Mouse (Mus musculus) adrenal gland, adult 18-20 months (tissue): ENCODE data around the gene Me1. TPM values are rescaled to one million over a fixed set of nuclear protein-coding genes. Genes with fewer than 3 reads are reported as not detected.

Experiments used
- DNase-seq, 2 experiments: peaks; one replicate each; pipeline ENCODE4 v3.0.0; 2021 to 2022; ENCODE audit warnings: low spot score in 2 of 2
- total RNA-seq, 2 experiments: library from RNA; stranded (reverse); gene quantifications; 1 replicate in 1 of 2; 2 replicates in 1 of 2; pipeline ENCODE4 v1.2.3; 2021

Me1 gene
- total RNA-seq, 2 experiments from 2014 or later, result 1,361 to 1,780 TPM

- no peak for DNase-seq
These were observed 14.4 kb upstream of the Me1 start for GRCm38 (mm10) chr9:86710091-86710634.

- DNase-seq, result no peak
These were observed 13.2 kb upstream of the Me1 start for GRCm38 (mm10) chr9:86708921-86709320.

GRCm38 (mm10) chr9:86707431-86707830 is 11.7 kb upstream of the Me1 start:
- no peak for DNase-seq

- DNase-seq, result no peak
These were observed 6.1 kb upstream of the Me1 start for GRCm38 (mm10) chr9:86701844-86702243.

- no peak for DNase-seq
These were observed 5.5 kb upstream of the Me1 start for GRCm38 (mm10) chr9:86701264-86701663.

- DNase-seq, result peak in 1 of 2 experiments; percentile 74
These were observed 445 bp downstream of the Me1 start for GRCm38 (mm10) chr9:86695199-86695817.

- no peak for DNase-seq
These were observed 1.1 kb downstream of the Me1 start for GRCm38 (mm10) chr9:86694644-86695043.

GRCm38 (mm10) chr9:86693935-86694334 is 1.8 kb downstream of the Me1 start:
- no peak for DNase-seq

GRCm38 (mm10) chr9:86692676-86693075 is 3.1 kb downstream of the Me1 start:
- DNase-seq, result no peak

GRCm38 (mm10) chr9:86692251-86692650 is 3.5 kb downstream of the Me1 start:
- no peak for DNase-seq

- DNase-seq, result no peak
These were observed 4.7 kb downstream of the Me1 start for GRCm38 (mm10) chr9:86691101-86691500.

- no peak for DNase-seq
These were observed 12.0 kb downstream of the Me1 start for GRCm38 (mm10) chr9:86683713-86684209.

GRCm38 (mm10) chr9:86682844-86683243 is 12.9 kb downstream of the Me1 start:
- DNase-seq, result no peak

GRCm38 (mm10) chr9:86682278-86682677 is 13.5 kb downstream of the Me1 start:
- no peak for DNase-seq

- DNase-seq, result no peak
These were observed 15.3 kb downstream of the Me1 start for GRCm38 (mm10) chr9:86680431-86680830.

- no peak for DNase-seq
These were observed 15.8 kb downstream of the Me1 start for GRCm38 (mm10) chr9:86679843-86680417.

GRCm38 (mm10) chr9:86676246-86676645 is 19.5 kb downstream of the Me1 start:
- DNase-seq, result no peak

- no peak for DNase-seq
These were observed 20.3 kb downstream of the Me1 start for GRCm38 (mm10) chr9:86675426-86675825.

GRCm38 (mm10) chr9:86672907-86673472 is 22.8 kb downstream of the Me1 start:
- no peak for DNase-seq

GRCm38 (mm10) chr9:86668590-86669252 is 27.0 kb downstream of the Me1 start:
- DNase-seq, result no peak

- no peak for DNase-seq
These were observed 28.5 kb downstream of the Me1 start for GRCm38 (mm10) chr9:86667138-86667750.
